Mouse (Mus musculus): ENCODE measurements around the gene Klhl13. TPM values are rescaled to one million over a fixed set of nuclear protein-coding genes. Genes with fewer than 3 reads are reported as not detected.

Gene Klhl13
- polyA plus RNA-seq (2016; fragmentation: Nextera tagmentation; extraction: Ambion mirVana): 51.6 and 73.8 TPM in 2 replicates

DNA sequence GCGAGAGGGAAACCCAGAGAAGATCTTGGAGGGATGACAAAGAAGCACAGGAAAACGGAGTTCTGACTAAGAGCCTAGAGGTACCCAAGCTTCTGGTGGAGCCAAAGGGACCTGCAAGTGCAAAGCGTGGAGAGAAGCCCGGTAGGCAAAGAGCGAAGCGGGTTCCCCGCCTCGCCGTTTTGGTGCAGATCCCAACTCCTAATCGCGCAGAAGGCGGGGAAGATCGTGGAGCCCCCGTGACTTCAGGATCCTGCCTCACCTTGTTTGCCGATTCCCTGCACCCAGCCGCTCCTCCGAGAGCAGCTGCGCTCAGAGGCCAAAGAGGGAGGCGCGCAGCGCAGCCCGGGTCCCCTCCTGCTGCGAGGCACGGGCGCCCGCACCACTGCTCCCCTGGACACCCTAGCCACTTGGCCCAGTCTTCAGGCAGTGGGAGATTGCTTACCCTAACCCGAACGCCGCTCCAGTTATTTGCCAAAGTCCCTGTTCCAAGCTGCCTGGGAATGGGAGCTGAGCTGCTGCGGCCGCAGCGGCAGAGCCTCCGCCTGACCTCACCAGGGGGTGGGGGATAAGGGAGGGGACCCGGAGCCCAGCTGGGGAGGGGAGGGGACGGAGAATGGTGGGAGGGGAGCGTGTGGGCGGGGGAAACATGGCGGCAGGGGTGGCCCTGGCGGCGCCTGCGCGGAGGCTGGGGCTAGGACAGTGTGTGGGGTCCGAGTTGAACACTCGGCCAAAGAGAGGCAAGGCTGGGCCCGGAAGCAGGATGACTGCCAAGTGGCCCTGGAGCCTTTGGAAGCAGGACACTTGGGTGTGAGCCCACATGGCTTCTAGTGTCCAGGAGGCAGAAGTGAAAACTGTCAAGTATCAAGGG is at the start of gene Klhl13:
Gene Klhl13, minus strand, starts transcription at position 569 of the 868 bp plus-strand sequence.
- peak; percentile 86 for DNase-seq (ENCODE audit: low spot score)
- Histone ChIP-seq H3K4me3 (peak within 1 kb of the TSS; percentile 63), H3K9me3 (no peaks in the 10 kb centered on the region), H3K4me1 (no peaks in the 10 kb centered on the region), H3K27me3 (ENCODE audit: insufficient read depth, poor library complexity, severe bottlenecking) (no peaks in the 10 kb centered on the region), H3K36me3 (no peaks in the 10 kb centered on the region), H3K27ac (peak within 1 kb of the TSS; percentile 90)
- WGBS: 11% methylated on average over 45 of the region's 45 CpGs

DNA sequence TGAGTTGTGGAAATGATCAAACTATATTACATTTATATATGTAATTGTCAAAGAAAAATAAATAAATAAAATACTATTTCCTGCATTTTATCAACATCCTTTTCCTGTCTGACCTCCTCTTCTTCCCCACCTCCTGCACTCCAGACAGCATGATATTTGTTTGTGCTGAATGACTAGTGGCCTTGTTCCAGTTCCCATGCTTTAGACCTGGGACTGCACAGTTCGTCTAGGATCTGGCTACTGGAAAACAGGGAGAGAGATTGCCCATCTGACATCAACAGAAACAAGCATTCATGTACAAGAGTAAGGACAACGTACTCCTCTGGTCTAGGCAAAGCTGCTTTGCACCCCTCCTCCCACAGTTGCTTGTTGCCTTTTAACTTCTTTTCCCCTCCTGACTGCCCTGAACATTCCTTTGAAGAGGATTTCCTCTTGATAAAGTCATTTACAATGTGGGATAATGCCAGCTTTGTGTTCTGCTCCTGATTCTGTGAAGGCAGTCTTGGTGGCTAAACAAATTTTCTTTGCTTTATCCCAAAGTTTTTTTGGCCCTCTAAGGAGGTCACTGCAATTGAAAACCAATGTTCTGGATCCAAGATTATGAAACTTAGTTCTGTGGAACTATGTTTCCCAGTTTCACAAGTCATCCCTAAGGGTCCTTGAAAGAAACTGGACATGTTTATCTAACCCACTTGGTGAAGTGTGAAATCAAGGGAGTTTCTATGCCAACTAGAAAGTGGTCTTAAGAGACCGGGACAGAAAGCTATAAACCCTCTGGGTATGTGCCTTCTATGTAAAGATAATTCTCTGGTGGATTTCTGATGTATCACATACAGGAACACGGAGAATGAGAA is 44.6 kb upstream of the Klhl13 start:
- no peaks in the 10 kb centered on the region for H3K36me3 ChIP-seq
- H3K9me3 ChIP-seq: no peaks in the 10 kb centered on the region
- DNase-seq (ENCODE audit: low spot score): no peak
- no peaks in the 10 kb centered on the region for H3K27me3 ChIP-seq (ENCODE audit: insufficient read depth, poor library complexity, severe bottlenecking)
- H3K27ac ChIP-seq: no peak overlapping the region
- WGBS: 54% methylated on average over 4 of the region's 4 CpGs
- H3K4me3 ChIP-seq: no peak overlapping the region
- H3K4me1 ChIP-seq: no peaks in the 10 kb centered on the region

DNA sequence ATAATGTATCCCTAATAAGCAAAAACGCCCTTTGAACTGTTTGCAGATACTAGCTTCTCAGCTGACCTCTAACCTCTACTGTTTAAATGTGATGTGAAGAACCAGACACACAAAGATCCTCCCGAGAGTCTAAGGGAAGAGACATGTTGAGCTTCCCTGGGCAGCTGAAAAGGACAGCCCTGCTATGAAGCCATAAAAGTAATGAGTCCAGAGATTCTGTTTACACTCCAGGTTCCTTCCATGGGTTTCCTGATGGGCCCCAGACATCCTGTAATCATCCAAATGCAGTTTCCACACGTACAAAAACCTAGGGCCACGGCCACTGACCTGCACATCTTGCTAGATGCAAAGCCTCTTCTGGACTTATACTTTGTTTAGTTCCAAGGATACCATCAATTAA is 23.8 kb upstream of the Klhl13 start:
- Histone ChIP-seq H3K9me3 (no peaks in the 10 kb centered on the region), H3K4me1 (no peaks in the 10 kb centered on the region), H3K4me3 (no peak overlapping the region), H3K36me3 (no peaks in the 10 kb centered on the region), H3K27ac (no peak overlapping the region), H3K27me3 (ENCODE audit: insufficient read depth, poor library complexity, severe bottlenecking) (no peaks in the 10 kb centered on the region)
- no peak for DNase-seq (ENCODE audit: low spot score)
- 57% methylated on average over 4 of the region's 4 CpGs for WGBS

DNA sequence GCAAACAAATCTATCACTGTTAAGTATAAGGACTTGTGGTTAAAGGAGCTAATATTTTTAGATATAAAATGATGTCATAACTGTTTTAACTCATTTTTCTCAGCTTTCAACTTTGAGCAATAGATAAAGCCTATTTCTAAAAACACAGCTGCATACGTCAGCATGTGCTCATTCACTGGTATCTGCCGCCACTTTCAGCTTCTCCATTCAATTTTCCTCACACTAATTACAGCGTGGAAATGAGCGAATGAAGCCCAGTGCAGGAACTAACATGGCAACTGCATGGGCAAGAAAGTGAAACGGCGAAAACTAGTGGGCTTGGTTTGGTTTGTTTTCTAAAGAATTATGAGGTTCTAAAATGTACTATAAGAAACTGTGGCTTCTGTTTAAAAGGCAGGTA is 1.4 kb downstream of the Klhl13 start:
- H3K9me3 ChIP-seq: no peaks in the 10 kb centered on the region
- H3K27ac ChIP-seq: no peak overlapping the region
- no peak for DNase-seq (ENCODE audit: low spot score)
- H3K27me3 ChIP-seq (ENCODE audit: insufficient read depth, poor library complexity, severe bottlenecking): no peaks in the 10 kb centered on the region
- H3K4me3 ChIP-seq: peak overlapping the region; percentile 63
- H3K4me1 ChIP-seq: no peaks in the 10 kb centered on the region
- H3K36me3 ChIP-seq: no peaks in the 10 kb centered on the region
- 75% methylated on average over 6 of the region's 6 CpGs for WGBS

DNA sequence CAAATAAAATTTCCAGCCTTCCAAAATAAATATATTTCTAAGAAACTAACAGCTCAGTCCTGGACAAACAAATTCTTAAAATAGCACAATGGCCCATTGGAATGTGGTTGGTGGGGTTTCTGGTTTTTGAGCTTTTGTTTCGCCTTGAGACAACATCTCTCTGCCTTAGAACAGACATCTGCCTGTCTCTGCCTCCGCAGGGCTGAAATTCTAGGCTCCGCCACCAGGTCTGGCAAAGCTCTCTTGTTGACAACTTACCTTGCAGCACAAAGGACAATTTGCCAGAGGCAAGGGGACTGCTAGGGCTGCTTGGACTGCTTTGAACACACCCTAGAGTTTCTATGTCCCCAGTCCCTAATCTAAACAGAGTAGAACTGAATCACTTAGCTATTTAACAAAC is 4.4 kb downstream of the Klhl13 start:
- H3K4me1 ChIP-seq: no peaks in the 10 kb centered on the region
- H3K27me3 ChIP-seq (ENCODE audit: insufficient read depth, poor library complexity, severe bottlenecking): no peaks in the 10 kb centered on the region
- no peaks in the 10 kb centered on the region for H3K9me3 ChIP-seq
- H3K4me3 ChIP-seq: no peak overlapping the region
- no peak for DNase-seq (ENCODE audit: low spot score)
- no peak overlapping the region for H3K27ac ChIP-seq
- WGBS: 63% methylated on average over 3 of the region's 3 CpGs
- no peaks in the 10 kb centered on the region for H3K36me3 ChIP-seq

DNA sequence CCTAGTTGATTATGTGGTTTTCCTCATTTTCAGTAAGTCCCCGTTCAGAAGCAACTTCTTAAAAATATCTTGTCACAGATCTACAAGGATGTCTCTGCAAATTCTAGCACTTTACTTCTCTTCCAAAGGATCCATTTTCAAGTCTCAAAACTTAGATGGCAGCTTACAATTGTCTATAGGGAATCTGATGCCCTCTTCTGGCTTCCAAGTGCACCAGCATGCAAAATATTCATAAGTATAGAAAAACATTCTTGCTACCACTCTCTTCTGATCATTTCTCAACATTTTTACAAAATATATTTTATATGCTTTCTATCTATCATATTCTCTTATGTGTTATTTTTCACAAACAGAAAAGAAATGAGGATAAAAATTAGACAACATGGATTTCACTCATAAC is 14.8 kb downstream of the Klhl13 start:
- Histone ChIP-seq H3K27ac (no peak overlapping the region), H3K36me3 (0 out of 2 replicates have a peak, but pooled peaks cover 3% of the 10 kb centered on the region), H3K27me3 (ENCODE audit: insufficient read depth, poor library complexity, severe bottlenecking) (no peaks in the 10 kb centered on the region), H3K9me3 (no peaks in the 10 kb centered on the region), H3K4me3 (no peak overlapping the region), H3K4me1 (no peaks in the 10 kb centered on the region)
- 78% methylated on average over 1 of the region's 1 CpGs for WGBS
- DNase-seq (ENCODE audit: low spot score): no peak

DNA sequence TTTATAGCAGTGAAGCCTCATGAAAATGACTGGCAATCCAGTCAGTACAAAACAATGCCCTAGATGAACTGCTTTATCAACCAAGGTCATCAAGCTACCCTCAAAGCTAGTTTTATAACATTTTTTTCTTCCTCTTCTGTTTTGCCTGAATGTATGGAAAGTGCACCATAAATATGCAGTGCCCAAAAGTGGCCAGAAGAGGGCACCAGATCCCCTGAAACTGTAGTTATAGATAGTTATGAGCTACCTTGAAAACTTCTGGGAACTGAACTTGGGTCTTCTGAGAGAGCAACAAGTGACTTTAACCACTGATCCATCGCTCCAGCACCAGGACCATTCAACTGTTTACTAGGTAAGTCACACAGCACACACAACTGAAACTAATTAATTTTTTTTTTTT is 36.8 kb downstream of the Klhl13 start:
- WGBS: 52% methylated on average over 1 of the region's 1 CpGs
- Histone ChIP-seq H3K36me3 (no peaks in the 10 kb centered on the region), H3K27me3 (ENCODE audit: insufficient read depth, poor library complexity, severe bottlenecking) (no peaks in the 10 kb centered on the region), H3K9me3 (no peaks in the 10 kb centered on the region), H3K27ac (no peak overlapping the region), H3K4me3 (no peak overlapping the region), H3K4me1 (no peaks in the 10 kb centered on the region)
- no peak for DNase-seq (ENCODE audit: low spot score)

DNA sequence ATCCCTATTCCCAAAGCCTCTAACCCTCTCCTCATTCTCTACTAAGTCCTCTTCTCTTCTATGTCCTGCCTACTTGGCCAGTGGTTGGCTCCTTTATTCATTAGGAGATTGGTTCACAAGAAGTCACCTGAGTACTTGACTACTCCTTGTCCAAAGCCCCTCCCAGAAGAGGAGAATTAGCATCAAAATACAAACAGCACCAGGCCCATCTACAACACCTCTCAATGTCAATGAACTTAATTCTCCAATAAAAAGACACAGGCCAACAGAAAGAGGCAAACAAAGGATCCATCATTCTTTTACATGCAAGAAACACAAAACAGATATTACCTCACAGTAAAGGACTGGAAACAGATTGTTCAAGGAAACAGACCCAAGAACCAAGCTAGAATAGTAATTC is 46.0 kb downstream of the Klhl13 start:
- no peak overlapping the region for H3K4me3 ChIP-seq
- no peaks in the 10 kb centered on the region for H3K36me3 ChIP-seq
- H3K27me3 ChIP-seq (ENCODE audit: insufficient read depth, poor library complexity, severe bottlenecking): no peaks in the 10 kb centered on the region
- H3K9me3 ChIP-seq: no peaks in the 10 kb centered on the region
- no peak overlapping the region for H3K27ac ChIP-seq
- DNase-seq (ENCODE audit: low spot score): no peak
- no peaks in the 10 kb centered on the region for H3K4me1 ChIP-seq

DNA sequence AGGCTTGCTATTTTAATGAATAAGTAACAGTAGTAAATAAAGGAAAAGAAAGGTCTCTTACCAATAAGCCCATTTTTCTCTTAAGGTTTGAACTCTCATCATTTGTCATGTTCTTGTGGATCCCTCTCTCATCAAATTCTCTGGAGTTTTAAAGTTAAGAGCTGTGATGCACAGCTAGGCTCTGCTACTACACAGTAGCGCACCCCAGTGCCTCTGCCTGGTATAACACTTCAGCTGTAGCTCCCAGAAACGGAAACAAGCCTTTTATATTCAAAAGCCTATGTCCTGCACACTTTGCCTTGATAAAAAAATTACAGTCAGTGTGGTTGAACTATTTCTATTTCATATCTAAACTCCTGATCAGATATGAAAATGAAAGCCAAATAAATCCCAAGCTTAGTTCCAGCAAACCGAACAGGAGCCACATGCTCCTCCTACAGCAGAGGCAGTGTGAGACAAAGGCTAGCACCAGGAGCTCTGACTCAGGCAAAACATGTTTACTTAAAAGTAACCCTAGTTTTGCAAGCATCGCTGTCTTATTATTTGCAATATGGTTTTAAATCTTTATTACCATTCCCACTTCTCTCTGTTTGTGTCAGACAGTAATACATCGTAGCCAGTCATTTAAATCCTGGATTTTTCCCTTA is 68.8 kb downstream of the Klhl13 start:
- DNase-seq (ENCODE audit: low spot score): no peak
- no peak overlapping the region for H3K4me3 ChIP-seq
- no peaks in the 10 kb centered on the region for H3K4me1 ChIP-seq
- H3K27ac ChIP-seq: no peak overlapping the region
- H3K9me3 ChIP-seq: no peaks in the 10 kb centered on the region
- H3K27me3 ChIP-seq (ENCODE audit: insufficient read depth, poor library complexity, severe bottlenecking): no peaks in the 10 kb centered on the region
- no peaks in the 10 kb centered on the region for H3K36me3 ChIP-seq
- WGBS: 35% methylated on average over 5 of the region's 5 CpGs

DNA sequence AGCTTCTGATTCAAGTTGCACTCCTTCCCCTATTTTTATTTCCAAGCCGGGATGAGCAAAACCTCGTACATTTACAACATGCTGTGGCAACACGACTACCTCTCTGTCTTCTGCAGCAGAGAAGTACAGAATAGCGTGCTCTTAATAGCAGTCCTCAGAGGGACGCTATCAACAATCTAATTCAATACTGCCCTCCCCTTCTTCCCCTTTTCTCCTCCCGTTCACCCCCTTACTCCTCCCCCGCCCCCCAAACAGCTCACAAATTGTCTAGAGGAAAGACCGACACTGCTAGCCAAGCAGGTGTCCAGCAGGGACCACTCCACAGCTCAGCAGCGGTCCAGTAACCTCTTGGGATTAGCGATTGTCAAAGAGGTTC is 79.5 kb downstream of the Klhl13 start:
- DNase-seq (ENCODE audit: low spot score): no peak
- H3K4me3 ChIP-seq: no peak overlapping the region
- no peaks in the 10 kb centered on the region for H3K9me3 ChIP-seq
- no peak overlapping the region for H3K27ac ChIP-seq
- WGBS: 44% methylated on average over 10 of the region's 10 CpGs
- no peaks in the 10 kb centered on the region for H3K4me1 ChIP-seq
- no peaks in the 10 kb centered on the region for H3K27me3 ChIP-seq (ENCODE audit: insufficient read depth, poor library complexity, severe bottlenecking)
- no peaks in the 10 kb centered on the region for H3K36me3 ChIP-seq

DNA sequence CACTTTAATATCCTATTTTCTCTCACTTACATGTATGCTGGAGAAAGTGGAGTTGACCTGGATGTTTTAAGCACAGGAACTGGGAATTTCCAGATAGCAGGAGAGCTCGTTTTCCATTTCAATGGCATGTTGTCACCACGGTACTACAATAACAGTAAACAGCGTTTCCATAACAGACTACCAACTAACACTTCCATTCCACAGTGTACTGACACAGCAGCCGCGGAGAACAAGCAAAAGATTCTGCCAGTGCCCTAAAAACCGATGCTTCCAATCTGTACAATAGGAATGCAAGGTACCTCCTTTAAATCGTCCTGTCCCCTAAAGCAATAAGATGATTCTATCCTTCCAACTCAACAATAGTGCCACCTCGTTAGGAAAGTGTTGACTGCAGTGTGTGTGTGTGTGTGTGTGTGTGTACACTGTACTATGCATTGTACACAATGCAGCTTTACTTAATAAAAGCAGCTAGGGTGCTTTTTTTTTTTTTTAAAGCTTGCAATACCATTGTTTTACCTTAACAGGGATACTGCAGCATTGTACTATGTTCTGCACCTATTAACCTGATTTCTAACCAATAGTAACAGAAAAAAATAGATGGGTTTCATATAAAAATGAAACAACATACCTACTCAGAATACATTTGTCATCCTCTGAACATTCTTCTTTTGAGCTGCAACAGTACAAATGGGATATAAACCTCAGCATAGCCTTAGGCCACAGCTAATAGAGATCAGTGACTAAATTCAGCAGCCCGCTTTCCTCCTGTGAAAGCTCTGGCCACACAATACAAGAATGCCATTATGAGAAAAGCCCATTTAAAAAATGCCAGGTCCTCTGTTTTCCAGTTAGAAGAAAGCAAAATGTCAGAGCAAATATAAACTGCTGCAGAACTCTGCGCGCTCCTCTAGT is 80.1 kb downstream of the Klhl13 start:
- 58% methylated on average over 11 of the region's 11 CpGs for WGBS
- no peaks in the 10 kb centered on the region for H3K9me3 ChIP-seq
- H3K36me3 ChIP-seq: no peaks in the 10 kb centered on the region
- no peaks in the 10 kb centered on the region for H3K27me3 ChIP-seq (ENCODE audit: insufficient read depth, poor library complexity, severe bottlenecking)
- DNase-seq (ENCODE audit: low spot score): no peak
- no peak overlapping the region for H3K27ac ChIP-seq
- no peak overlapping the region for H3K4me3 ChIP-seq
- no peaks in the 10 kb centered on the region for H3K4me1 ChIP-seq

DNA sequence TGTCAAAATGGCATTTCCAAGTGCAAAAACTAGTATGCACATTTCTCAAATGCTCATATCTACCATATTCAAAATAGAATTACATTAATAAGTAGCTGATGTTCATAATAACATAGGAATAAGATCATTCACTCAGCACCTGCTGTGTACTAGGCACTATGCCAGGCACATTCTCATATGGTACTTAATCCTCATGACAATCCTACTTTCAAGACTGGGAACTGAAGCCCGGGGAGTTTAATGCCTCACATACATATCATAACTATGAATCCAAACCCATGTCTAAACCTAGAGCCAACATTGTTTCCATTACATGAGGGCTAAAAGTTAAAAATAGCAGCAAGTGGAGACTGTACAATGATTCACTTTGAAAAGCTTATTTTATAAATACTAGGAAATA is 97.3 kb downstream of the Klhl13 start:
- Histone ChIP-seq H3K4me1 (no peaks in the 10 kb centered on the region), H3K4me3 (no peak overlapping the region), H3K9me3 (no peaks in the 10 kb centered on the region), H3K27me3 (ENCODE audit: insufficient read depth, poor library complexity, severe bottlenecking) (no peaks in the 10 kb centered on the region), H3K36me3 (no peaks in the 10 kb centered on the region), H3K27ac (no peak overlapping the region)
- WGBS: 70% methylated on average over 1 of the region's 1 CpGs
- DNase-seq (ENCODE audit: low spot score): no peak

Measured in heart, embryonic 10.5 days (tissue).